Mouse (Mus musculus) small intestine, adult 2 months (tissue): ENCODE measurements around the gene Gxylt1. TPM values are rescaled to one million over a fixed set of nuclear protein-coding genes. Genes with fewer than 3 reads are reported as not detected.

Experiments
- H3K27ac ChIP-seq: fragments of 200-500 bp; 2 replicates; pipeline ENCODE4 v1.5.1; 2012; ENCODE audit warnings: low read depth, low read length, control low read depth, inconsistent platforms; ENCODE audit not compliant: insufficient read depth
- H3K27me3 ChIP-seq: fragments of 200-500 bp; 2 replicates; pipeline ENCODE4 v1.6.1; 2012; ENCODE audit warnings: mild to moderate bottlenecking, moderate library complexity, low read length, inconsistent platforms; ENCODE audit not compliant: control insufficient read depth, insufficient read depth
- H3K36me3 ChIP-seq: fragments of 200-500 bp; 2 replicates; pipeline ENCODE4 v1.6.1; 2012; ENCODE audit warnings: mild to moderate bottlenecking, low read length, control low read depth, inconsistent platforms; ENCODE audit not compliant: control insufficient read depth, insufficient read depth
- H3K4me1 ChIP-seq: fragments of 200-500 bp; 2 replicates; pipeline ENCODE4 v1.6.1; 2012; ENCODE audit warnings: low read length, inconsistent platforms, mixed read lengths; ENCODE audit not compliant: control insufficient read depth, insufficient read depth, insufficient read length
- H3K4me3 ChIP-seq: fragments of 200-500 bp; 2 replicates; pipeline ENCODE4 v1.5.1; 2012; ENCODE audit warnings: low read depth, mild to moderate bottlenecking, control low read depth, inconsistent platforms, low read length, moderate library complexity
- CTCF ChIP-seq: fragments of 200-500 bp; IDR thresholded peaks from 2 replicates; pipeline ENCODE4 v1.5.1; 2012; ENCODE audit warnings: low read depth, mild to moderate bottlenecking, control low read depth, inconsistent platforms, low read length, moderate library complexity, mixed read lengths; ENCODE audit not compliant: insufficient replicate concordance, insufficient read length; ENCODE audit errors: extremely low read depth
- POLR2A ChIP-seq: fragments of 200-500 bp; IDR thresholded peaks from 2 replicates; pipeline ENCODE4 v1.6.1; 2012; ENCODE audit warnings: low read depth, mild to moderate bottlenecking, control low read depth, inconsistent platforms, low read length, moderate library complexity
- WGBS: fragments of 180-500 bp; shearing (Covaris S2); methylation state at CpG from one replicate; pipeline ENCODE4 v1.1.7; 2018; 5-methylcytosine and 5-hydroxymethylcytosine counted together
- polyA plus RNA-seq: library from polyadenylated mRNA; depleted of rRNA; stranded (reverse); fragments of >200 nt; gene quantifications from 2 replicates; pipeline ENCODE4 v1.2.3, GENCODE M21; 2012

Gene Gxylt1
- polyA plus RNA-seq, 1 experiment: 0.96 TPM

DNA sequence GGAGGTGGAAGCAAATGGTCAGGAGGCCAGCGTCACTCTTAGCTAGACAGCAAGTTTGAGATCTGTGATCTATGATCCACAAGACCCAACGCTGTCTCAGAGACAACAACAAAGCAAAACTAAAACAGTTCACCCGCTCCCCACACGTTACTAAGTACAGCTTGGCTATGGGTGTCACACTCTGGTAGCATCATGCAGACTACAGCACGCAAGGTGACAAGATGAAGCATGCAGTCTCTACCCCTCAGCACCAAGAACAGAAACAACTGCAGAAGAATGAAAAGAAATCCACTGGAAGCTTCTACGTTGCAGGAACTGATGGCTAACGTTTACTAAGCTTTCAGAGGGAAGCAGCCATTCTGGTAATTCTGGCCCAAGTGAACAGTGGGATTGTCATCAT lies 11.4 kb downstream of the Gxylt1 start:
- H3K36me3 ChIP-seq: peaks cover 9% of the 10 kb centered on the region
- H3K27me3 ChIP-seq: no peaks in the 10 kb centered on the region
- 88% methylated on average over 7 of the region's 7 CpGs for WGBS

GRCm38 (mm10) chr15:93262818-93263217 lies 12.2 kb downstream of the Gxylt1 start:
- Histone ChIP-seq H3K27me3 (no peaks in the 10 kb centered on the region), H3K4me1 (no peaks in the 10 kb centered on the region; the same call in 1 of the 2 replicates), H3K4me3 (no peak overlapping the region), H3K36me3 (peaks cover 13% of the 10 kb centered on the region), H3K27ac (no peak overlapping the region)
- TF ChIP-seq CTCF (peak; percentile 30; the same call in 1 of the 2 replicates), POLR2A (no peak)
- 60% methylated on average over 5 of the region's 5 CpGs for WGBS

More for the DNA sequence above, 11.4 kb downstream of the Gxylt1 start:
- no peak overlapping the region for H3K27ac ChIP-seq
- H3K4me1 ChIP-seq: no peaks in the 10 kb centered on the region; the same call in 1 of the 2 replicates
- H3K4me3 ChIP-seq: no peak overlapping the region
- TF ChIP-seq CTCF: no peak
- no peak for TF ChIP-seq POLR2A

- TF ChIP-seq CTCF (no peak), POLR2A (no peak)
- WGBS: 82% methylated on average over 5 of the region's 5 CpGs
- Histone ChIP-seq H3K27ac (no peak overlapping the region), H3K4me1 (no peaks in the 10 kb centered on the region; the same call in 1 of the 2 replicates), H3K27me3 (no peaks in the 10 kb centered on the region), H3K36me3 (peaks cover 16% of the 10 kb centered on the region), H3K4me3 (no peak overlapping the region)
These were observed 12.7 kb downstream of the Gxylt1 start for GRCm38 (mm10) chr15:93262274-93262673.

DNA sequence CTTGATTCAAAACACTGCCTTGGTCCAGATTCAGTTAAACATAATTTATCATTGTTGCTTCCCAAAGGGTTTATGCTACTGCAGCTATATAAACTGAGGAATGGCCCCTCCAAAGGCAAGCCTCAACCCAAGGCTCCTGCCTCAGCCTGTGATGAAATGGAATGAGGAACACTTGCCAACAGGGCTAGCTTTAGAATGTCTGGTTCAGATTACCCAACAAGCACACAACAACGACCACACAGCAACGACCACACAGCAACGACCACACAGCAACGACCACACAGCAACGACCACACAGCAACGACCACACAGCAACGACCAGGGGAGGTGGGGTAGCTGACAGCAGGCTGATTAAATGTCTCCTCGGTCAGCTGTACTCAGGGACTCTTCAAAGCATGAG lies 15.0 kb downstream of the Gxylt1 start:
- no peak overlapping the region for H3K27ac ChIP-seq
- TF ChIP-seq CTCF (no peak), POLR2A (no peak)
- no peak overlapping the region for H3K4me3 ChIP-seq
- H3K27me3 ChIP-seq: no peaks in the 10 kb centered on the region
- H3K4me1 ChIP-seq: no peaks in the 10 kb centered on the region
- 77% methylated on average over 8 of the region's 8 CpGs for WGBS
- peaks cover 27% of the 10 kb centered on the region for H3K36me3 ChIP-seq

GRCm38 (mm10) chr15:93255295-93255694 lies 19.7 kb downstream of the Gxylt1 start:
- peaks cover 32% of the 10 kb centered on the region for H3K36me3 ChIP-seq
- H3K27ac ChIP-seq: no peak overlapping the region
- 90% methylated on average over 10 of the region's 10 CpGs for WGBS
- no peaks in the 10 kb centered on the region for H3K4me1 ChIP-seq
- no peaks in the 10 kb centered on the region for H3K27me3 ChIP-seq
- TF ChIP-seq CTCF (no peak), POLR2A (no peak)
- no peak overlapping the region for H3K4me3 ChIP-seq

DNA sequence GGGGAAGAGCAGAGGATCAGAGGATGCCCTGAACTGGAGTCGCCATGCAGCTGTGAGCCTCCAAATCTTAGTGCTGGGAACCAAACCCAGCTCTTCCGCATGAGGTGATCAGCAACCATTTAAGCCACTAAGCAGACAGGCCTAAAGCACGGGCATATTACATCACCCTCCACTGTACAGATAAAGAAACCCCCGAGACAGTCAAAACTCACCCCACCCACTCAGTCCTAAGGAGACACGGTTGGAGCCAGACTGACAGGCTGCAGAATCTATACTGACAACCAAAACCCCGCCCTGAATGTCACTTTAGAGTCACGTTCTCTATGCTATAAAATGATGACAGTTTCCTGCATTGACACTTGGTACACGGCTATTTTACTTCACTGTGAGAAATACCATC lies 21.8 kb downstream of the Gxylt1 start:
- whole genome bisulfite sequencing: 69% methylated on average over 8 of the region's 8 CpGs
- H3K4me3 ChIP-seq: no peak overlapping the region
- H3K4me1 ChIP-seq: no peaks in the 10 kb centered on the region
- TF ChIP-seq POLR2A (no peak), CTCF (no peak)
- no peaks in the 10 kb centered on the region for H3K27me3 ChIP-seq
- no peak overlapping the region for H3K27ac ChIP-seq
- H3K36me3 ChIP-seq: peaks cover 35% of the 10 kb centered on the region

- Histone ChIP-seq H3K27me3 (no peaks in the 10 kb centered on the region), H3K27ac (no peak overlapping the region), H3K4me1 (no peaks in the 10 kb centered on the region), H3K36me3 (peaks cover 32% of the 10 kb centered on the region), H3K4me3 (no peak overlapping the region)
- TF ChIP-seq CTCF: no peak
- TF ChIP-seq POLR2A: no peak
- 90% methylated on average over 6 of the region's 6 CpGs for WGBS
These were observed 22.6 kb downstream of the Gxylt1 start for GRCm38 (mm10) chr15:93252396-93252795.
